Mouse (Mus musculus) A20 (cell line): Measurements from ENCODE around the gene Sh3tc1.
A peak's percentile ranks its signal among the peaks of the same experiment; 100 is the strongest.

Experiments
- DNase-seq: peaks from one replicate; pipeline ENCODE4 v3.0.0-alpha.2; 2011; ENCODE audit warnings: low read depth, low spot score

The Sh3tc1 gene

DNA sequence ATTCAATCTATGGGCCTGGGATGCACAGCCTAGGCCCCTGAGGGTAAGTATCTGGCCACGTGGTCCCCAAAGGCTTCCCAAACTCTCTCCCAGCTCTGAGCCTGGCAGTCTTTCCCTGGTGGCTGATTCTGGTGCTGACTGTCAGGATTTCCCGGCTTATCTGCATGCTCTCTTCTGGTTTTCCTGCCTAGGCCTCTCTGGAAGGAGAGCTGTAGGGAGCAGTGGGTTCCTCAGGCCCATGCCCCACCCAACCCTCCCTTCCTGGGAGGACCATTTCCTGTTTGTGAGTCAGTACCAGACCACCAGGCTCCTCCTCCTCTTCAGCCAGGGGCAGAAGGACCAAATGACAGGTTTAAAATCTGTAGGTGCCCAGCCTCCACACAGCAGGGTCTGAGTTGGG is 17.1 kb downstream of the Sh3tc1 start:
- DNase-seq, result no peak

DNA sequence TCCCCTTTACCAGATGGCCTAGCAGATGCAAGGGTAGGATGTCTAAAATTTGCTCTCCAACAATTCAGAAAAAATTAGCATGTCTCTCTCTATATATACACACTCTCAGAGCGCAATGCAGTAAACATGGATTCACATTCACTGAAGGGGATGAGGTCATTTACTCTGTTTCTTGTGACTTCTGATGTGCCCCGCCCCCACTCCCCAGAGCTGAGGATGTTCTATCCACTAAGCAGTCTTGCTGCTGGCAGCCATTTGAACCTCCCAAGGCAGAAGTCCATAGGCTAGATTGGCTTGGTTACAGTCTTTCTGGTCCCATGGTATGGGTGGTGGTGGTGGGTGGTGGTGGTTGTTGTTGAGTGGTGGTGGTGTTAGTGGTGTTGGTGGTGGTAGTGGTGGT is 17.9 kb downstream of the Sh3tc1 start:
- DNase-seq, result no peak

DNA sequence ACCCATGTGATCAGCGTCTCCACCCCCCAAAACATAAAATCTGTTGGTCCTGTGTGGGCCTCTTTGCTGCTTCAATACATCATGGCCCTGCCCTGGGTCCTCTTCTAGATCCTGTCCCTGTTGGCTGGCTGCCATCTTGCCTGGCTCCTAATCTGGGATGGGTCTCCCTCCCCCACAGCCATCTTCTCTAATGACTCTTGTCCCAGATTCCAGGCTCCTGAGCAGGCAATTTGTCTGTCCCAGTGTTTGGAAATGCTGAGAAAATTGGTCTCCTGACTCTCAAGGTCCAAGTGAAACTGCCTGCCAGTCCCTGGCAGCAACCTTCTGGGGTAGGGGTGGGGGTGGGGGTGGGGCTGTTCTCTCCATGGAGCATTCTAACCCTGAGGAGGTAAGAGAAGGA is 19.9 kb downstream of the Sh3tc1 start:
- no peak for DNase-seq

DNA sequence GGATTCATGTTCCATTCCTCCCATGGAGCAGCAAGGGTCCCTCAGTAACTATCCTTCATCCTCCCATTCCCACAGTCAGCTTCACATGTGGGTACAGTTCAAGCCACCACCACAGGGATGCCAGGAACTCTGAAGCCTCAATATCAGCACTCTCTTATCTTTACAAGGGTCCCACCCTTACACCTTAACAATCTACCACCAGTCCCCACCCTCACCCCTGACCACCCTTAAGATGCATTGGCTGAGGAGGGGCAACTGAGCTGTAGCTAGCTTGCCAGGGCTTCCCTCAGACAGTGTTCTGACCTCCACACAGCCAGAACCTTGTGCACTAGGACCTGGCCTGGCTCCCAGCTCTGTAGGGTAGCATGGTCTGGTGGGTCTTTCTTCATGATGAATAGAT is 20.4 kb downstream of the Sh3tc1 start:
- no peak for DNase-seq

DNA sequence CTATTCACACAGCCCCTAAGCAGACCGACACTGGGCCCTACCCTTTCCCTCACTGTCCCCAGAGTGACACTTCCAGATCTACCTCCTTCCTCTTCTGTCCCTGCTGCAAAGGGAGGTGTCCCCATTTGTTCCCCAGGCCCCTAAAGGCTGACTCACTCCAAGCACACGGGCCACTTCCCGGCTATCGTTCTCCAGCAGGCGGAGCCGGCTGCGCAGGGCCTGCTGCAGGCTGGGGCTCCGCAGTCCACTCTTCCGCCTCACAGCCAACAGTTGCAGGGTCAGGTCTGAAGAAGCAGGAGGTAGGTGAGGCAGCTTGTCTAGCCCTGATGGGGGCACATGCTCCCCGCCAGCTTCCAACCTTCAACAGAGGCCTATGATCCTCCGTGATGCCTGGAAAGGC is 21.0 kb downstream of the Sh3tc1 start:
- DNase-seq, result no peak

DNA sequence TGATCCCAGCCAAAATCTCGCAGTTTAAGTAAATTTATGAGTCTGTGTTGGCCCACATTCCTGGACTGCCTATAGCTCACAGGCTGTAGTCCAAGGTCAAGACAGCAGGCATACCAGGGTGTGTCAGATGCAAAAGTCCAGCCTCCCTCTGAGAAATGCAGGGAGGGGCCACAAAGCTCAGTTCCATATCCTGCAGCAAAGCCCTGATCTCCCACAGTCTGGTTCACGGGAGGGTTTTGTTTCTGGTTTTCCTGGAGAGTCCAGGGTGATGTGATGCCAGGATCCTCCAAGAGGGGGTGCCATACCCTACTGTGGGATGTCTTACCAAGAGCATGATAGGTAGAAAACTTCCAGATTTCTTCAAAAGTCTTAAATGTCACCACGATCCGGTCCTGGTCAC is 21.8 kb downstream of the Sh3tc1 start:
- DNase-seq, result no peak

DNA sequence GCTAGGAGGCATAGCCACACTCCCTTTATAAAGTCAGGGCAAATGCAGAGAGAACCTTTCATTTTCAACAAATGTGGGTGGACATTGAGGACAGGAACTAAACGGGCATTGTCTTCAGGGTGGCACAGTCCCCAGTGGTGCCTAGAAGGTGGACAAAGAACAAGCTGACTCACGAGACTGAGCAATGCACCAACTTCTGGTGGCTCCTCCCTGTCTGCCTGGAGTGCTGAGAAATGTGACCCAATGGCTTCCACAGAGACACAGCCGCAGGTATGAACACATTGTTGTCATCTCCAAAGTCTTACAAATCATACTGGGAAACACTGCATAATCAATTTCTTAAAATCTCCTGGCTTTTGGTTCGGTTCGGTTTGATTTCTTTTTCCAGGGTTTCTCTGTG is 22.3 kb downstream of the Sh3tc1 start:
- DNase-seq, result no peak

DNA sequence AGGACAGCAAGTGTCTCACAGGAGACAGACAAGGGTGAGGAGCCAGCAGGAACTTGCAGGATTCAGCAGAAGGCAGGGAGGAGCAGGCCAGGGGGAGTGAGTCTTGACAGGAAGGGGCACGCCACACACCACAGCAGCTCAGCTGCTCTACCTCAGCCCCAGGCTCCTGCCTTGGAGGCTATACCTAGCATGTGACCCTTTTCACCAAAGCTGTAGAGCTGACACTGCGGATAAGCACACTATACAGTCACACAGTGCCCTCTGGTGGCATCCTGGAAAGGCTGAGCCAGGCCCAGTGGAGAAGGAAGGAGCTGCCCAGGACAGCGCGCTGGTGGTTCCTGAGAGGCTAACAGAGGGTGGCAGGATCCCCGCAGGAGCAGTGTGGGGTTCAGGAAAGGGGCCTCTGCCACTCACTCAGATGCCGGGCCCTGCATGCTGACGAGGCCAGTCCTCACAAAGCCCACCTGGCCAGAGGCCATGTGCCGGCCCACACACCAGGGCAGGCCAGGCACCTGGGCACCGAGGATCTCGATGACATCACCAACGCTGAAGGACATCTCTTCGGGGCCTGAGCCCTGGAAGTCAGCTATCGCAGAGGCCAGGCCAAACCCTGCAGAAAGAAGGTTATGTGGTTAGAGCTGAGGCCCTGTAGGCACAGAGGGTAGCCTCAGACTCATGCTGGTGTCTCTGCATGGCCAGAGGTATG is 26.0 kb downstream of the Sh3tc1 start:
- DNase-seq, result peak; percentile 47

DNA sequence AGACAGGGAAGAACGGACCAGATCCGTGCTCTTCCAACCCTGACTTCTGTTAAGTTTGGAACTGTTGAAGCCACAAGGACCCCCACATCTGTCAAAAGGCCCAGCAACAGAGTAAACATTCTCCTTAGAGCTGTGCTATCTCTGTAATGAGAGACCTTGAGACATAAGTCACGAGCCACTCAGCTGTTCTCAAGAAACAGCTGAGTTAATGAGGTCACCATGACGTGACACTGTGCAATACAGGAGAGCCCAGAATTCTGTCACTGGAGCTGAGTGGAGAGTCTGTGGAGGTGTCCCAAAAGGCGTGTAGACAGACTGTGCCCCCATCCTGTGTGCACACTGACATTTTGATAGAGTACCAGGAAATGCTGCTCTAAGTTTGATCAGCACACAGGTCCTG is 27.3 kb downstream of the Sh3tc1 start:
- DNase-seq, result no peak

DNA sequence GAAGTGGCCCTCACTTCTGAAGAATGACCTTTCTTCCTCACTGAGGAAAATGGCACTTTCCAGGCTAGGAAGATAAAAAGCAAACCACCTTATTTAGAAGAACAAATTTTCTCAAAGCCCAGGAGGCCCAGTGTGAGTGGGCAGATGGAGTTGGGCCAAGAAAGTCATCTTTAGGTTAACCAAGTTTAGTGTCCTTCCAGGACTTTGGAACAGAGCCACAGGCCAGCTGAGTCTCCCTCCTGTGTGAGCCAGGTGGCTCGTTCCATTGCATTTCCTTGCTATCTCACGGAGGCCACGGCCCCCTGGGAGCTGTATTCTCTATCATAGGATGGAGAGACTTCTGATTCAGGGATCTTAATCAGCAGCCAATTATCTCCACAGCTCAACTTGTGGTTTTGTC is 28.9 kb downstream of the Sh3tc1 start:
- no peak for DNase-seq

DNA sequence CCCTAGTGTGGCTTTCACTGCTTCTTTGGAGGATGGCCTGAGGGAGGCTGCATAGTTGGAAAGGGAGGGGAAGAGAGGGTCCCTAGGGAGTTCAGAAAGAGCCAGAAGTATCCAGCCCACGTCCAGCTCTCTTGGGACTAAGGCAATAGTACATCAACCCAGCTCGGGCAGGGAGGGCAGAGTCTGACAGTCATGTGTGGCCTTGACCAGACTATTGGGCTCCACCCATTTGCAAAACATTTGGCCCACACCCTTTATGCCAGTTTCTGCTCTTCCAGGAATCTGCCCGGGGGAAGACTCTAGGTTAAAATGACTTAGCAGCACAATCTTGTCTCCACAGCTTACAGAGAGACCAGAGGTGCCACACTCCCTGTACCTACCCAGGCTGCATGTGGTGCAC is 29.3 kb downstream of the Sh3tc1 start:
- DNase-seq, result no peak

DNA sequence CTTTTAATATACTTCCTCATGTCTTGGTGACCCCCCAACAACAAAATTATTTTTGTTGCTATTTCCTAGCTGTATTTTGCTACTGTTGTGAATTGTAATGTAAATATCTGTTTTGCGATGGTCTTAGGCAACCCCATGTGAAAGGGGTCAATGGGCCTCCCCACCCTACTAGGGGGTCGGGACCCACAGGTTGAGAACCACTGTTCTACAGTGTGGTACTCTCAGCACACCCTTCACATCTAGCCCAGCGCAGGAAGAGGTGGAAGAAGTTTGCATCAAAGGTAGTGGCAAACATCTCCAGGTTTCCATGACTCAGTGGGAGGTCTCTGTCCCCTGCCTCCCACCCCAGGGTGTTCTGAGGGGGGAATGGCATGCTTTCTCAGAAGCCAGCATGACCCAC is 34.4 kb downstream of the Sh3tc1 start:
- no peak for DNase-seq

DNA sequence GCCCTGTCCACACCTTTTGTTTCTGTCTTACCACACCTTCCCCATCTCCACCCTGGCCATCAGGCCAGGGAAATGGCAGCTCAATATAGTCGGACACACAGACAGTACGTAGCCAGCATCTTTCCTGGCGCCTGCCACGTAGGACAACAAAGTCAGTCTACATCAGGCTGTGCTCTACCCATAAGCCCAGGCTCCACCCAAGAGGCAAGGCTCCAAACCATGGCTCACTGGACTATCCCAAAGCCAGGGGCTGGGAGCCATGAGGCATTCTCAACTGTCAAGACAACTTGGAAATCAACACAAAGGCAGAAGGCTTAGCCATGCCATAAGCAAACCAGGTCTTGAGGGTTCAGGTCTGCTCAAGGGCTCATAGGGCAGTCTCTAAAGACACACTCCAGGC is 36.0 kb downstream of the Sh3tc1 start:
- DNase-seq, result no peak

DNA sequence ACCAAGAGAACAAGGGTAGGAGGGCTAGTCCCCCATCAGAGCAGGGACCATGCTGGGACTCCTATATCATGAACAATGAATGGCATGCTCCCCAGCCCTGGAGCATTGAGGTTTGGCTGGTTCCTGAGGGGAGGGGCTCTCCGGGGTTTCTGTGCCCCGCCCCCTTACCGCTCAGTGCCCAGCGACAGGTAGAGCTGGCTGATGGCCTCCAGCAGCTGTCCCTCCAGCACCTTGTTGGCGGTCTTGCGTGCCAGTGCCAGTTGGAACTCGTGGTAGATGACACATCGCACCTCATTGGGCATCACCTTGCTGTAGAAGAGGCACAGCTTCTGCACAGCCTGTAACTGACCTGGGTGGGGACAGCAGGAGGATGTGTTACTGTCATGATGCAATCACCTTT is 36.6 kb downstream of the Sh3tc1 start:
- DNase-seq, result no peak

DNA sequence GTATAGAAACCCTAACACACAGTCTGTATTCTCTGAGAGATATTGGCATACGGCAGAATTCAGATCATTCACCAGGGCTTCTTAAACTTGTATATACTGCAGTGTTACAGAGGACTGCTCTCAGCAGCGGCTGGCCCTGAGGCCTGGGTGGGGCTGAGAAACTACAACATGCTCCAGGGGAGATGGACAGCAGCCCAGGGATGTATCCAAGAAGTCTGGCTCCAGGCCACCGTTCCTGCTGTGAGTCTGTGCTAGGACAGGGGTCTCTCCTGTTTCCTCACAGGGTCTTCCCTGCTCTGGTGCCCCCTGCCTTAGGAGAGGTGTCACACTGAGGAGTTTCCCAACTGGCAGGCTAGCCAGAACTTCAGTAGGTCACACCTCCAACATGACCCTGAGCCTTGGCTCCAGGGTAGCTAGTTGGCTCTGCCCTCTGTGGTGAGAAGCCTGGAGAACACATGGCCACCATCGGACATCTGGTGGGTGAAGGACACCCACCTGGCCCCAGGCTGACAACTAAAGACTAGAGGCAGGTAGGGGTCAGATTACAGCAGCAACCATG is 37.1 kb downstream of the Sh3tc1 start:
- DNase-seq, result no peak

DNA sequence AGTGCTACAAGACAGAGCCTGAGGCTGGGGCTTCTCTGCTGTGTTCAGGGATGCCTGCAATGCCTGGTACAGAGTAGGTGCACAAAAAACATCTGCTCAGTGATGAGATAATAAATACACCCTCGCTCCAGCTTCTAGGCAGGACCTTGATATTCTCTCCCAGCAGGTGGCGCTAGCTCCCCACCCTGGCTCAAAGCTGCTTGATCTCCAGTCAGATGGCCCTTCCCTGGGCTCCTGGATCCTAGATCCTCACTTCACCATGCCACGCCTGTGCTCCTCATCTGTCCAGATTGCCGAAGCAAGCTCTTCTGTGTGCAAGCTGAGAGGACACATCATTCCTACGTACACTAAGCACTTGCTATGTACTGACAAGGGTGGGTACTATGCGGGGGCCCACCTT is 38.7 kb downstream of the Sh3tc1 start:
- DNase-seq, result peak; percentile 59

DNA sequence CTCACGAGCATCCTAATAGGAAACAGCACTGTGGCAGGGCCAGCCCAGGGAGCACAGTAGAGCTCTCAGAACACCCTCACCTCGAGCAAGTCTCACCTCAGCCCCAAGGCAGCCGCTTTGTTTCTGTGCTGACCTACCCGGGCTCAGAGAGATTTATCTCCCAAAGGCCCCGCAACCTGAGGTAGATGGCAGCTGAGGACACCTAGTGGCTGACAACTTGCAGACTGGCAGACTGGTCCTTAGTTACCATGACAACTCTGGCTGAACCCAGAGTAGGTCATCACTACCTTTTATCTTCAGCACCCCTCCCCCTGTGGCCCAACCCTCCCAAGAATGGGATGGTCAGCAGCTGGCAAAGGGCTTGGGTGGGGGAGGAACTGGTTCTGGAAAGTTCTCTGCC is 44.0 kb downstream of the Sh3tc1 start:
- peak; percentile 39 for DNase-seq

DNA sequence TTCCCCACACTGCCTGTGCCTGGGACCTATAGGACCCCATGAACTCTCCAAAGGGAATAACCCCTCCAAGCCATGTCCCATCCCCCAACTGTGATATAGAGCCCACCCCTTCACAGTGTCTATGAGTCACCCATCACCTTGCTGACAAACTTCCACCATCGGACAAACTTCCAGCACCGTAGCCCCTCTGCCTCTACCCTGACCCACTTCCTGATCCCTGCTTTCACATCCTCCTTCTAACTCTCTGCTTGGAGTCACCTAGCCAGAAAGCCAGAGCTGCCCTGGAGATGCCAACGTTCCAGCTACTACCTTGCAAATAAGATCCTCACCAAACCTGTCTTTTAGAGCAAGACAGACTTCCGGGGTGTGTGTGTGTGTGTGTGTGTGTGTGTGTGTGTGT is 46.1 kb downstream of the Sh3tc1 start:
- DNase-seq, result no peak

DNA sequence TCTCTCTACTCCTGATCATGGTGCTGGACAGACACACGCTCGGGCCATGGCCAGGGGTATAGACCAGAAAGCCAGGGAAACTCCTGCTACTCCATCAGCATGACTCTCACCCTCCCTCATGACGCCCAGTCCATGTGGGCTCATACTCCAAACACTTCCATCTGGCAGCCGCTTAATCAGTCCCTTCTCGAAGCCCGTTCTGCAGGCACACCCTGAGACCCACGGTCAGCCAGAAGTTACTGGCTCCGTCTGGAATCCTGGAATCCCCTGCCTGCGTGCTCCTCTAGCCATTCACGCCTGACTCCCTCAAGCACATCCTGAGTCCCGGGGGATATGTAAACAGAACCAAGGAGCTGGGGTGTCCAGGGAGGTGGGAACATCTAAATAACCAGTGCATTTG is 48.5 kb downstream of the Sh3tc1 start:
- no peak for DNase-seq

DNA sequence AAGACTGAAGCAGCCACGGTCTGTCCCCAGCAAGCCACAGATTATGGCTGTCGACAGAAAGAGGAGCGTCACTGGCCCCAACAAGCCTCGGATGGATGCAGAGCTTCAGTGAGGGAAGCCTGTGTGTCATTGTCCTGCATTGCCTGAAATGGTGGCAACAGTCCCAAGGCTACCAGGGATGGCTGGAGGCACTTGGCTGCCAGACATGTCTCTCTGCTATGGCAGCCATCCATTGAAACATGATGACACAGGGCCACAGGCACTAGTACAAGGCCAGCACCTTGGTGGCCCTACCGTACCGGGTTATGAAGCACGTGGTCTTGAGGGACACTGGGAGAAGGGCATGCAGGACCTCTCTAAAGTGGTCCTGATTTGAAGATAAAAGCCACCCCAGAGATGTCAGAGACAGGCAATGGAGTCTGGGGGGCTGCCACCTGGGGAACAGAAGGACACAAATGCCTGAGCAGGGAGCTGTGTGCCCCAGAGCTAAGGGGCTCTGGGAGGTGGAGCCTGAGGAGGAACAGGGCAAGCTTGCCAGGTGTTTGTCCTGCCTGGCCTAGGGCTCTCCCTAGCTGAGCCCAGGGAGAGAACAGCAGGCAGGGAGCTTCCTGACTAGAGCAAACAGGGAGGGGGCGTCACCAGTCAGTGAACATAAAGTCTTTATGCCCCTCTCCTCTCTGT is 49.2 kb downstream of the Sh3tc1 start:
- DNase-seq, result no peak

DNA sequence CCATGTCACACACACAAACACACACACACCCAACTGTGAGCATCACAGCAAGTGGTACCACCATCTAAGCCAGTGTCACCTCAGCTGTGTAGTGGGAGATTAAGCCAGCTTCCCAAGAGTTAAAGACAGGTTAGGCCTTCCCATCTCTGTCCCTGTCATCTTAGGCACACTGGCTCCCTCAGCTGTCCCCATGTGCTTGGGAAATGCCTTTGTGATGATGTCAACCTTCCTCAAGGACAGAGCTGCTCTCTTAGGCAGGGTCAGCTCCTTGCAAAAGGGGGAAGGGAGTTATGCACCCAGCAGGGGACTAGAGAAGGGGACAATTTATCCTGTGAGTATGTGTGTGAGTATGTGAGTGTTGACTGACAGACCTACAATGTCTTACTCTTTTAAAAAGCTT is 50.4 kb downstream of the Sh3tc1 start:
- no peak for DNase-seq

DNA sequence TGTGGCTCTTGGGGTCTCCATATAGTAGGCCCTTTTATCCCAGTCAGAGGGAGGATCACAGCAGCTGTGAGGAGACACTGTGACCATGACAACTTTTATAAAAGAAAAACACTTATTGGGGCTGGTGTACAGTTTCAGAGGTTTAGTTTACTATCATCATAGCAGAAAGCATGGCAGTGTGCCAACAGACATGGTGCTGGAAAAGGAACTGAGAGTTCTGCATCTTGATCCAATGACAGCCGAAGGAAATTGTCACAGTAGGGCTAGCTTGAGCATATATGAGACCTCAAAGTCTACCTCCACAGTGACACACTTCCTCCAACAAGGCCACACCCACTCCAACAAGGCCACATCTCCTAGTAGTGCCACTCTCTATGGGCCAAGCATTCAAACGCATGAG is 50.9 kb downstream of the Sh3tc1 start:
- peak; percentile 24 for DNase-seq

DNA sequence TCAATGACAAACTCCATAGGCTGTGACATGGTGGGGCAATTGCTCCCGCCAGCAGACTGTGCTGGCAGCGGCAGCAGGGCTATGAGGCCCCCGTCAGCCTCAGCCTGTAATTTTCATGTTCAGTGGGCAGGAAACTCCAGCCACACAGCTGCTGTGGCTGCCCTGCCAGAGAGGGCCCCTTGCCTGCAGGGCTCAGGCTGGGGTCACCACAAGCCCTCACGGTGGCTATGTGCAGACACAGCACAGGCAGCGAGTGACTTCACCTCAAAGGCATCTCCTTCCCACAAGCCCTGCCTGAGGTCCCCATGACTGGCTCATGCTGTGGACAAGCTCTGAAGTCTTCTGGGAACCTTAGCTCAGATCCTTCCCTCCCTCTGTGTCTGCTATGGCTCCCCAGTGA is 52.7 kb downstream of the Sh3tc1 start:
- DNase-seq, result no peak
